Mouse (Mus musculus) megakaryocyte, embryonic 14.5 days (primary cell): ENCODE results near the gene Slc39a3.

Source experiments
- FLI1 ChIP-seq: IDR thresholded peaks from 2 replicates; pipeline ENCODE4 v1.6.1; 2012; ENCODE audit warnings: low read length, inconsistent platforms, mixed read lengths
- GATA1 ChIP-seq: IDR thresholded peaks from 3 replicates; pipeline ENCODE4 v1.6.1; 2012; ENCODE audit warnings: mixed read lengths, low read length, inconsistent platforms, borderline replicate concordance

- no peak for TF ChIP-seq GATA1
- no peak for TF ChIP-seq FLI1
Measured at GRCm38 (mm10) chr10:80981564-80982112, 55.6 kb downstream of the Slc39a3 start.
